Mouse (Mus musculus) kidney, embryonic 15.5 days (tissue): Measurements from ENCODE around the gene Nle1. TPM values are rescaled to one million over a fixed set of nuclear protein-coding genes. Genes with fewer than 3 reads are reported as not detected.

Experiments
- ATAC-seq: fragments of 200-750 bp; cut with Nextera tagmentation; replicated peaks from 2 replicates; pipeline ENCODE4 v1.8.0; 2017; ENCODE audit warnings: moderate TSS enrichment; ENCODE audit not compliant: low FRiP score
- H3K27ac ChIP-seq: fragments of 300-500 bp; sonication (generic); 2 replicates; pipeline ENCODE4 v1.5.1; 2015; ENCODE audit warnings: mild to moderate bottlenecking, inconsistent platforms
- H3K27me3 ChIP-seq: fragments of 300-500 bp; sonication (generic); 2 replicates; pipeline ENCODE4 v1.6.1; 2015; ENCODE audit warnings: inconsistent platforms
- H3K36me3 ChIP-seq: fragments of 300-500 bp; sonication (generic); 2 replicates; pipeline ENCODE4 v1.6.1; 2015; ENCODE audit warnings: inconsistent platforms
- H3K4me1 ChIP-seq: fragments of 300-500 bp; sonication (generic); 2 replicates; pipeline ENCODE4 v1.6.1; 2015; ENCODE audit warnings: inconsistent platforms
- H3K4me2 ChIP-seq: fragments of 300-500 bp; sonication (generic); 2 replicates; pipeline ENCODE4 v1.6.1; 2015; ENCODE audit warnings: moderate library complexity, mild to moderate bottlenecking, inconsistent platforms
- H3K4me3 ChIP-seq: fragments of 300-500 bp; sonication (generic); replicated peaks from 2 replicates; pipeline ENCODE4 v1.5.1; 2015; ENCODE audit warnings: mild to moderate bottlenecking, inconsistent platforms
- H3K9ac ChIP-seq: fragments of 300-500 bp; sonication (generic); 2 replicates; pipeline ENCODE4 v1.6.1; 2015; ENCODE audit warnings: mild to moderate bottlenecking, inconsistent platforms
- H3K9me3 ChIP-seq: fragments of 300-500 bp; sonication (generic); replicated peaks from 2 replicates; pipeline ENCODE4 v1.6.1; 2016; ENCODE audit warnings: inconsistent platforms
- WGBS: fragments of 180-500 bp; shearing (Covaris S2); methylation state at CpG from one replicate; pipeline ENCODE4 v1.1.7; 2015; ENCODE audit warnings: mixed read lengths; 5-methylcytosine and 5-hydroxymethylcytosine counted together
- polyA plus RNA-seq: library from polyadenylated mRNA; unstranded; fragments of >200 nt; fragmentation: Nextera tagmentation; extraction: Ambion mirVana; gene quantifications from 2 replicates; pipeline ENCODE4 v1.2.1, GENCODE M21; 2015

The Nle1 gene
- polyA plus RNA-seq: 34.9 and 40.0 TPM in 2 replicates

GRCm38 (mm10) chr11:82907651-82908607 is at the start of gene Nle1:
Gene Nle1, minus strand, starts transcription at chr11:82908411.
- Histone ChIP-seq H3K36me3 (peaks cover 40% of the 10 kb centered on the region), H3K27me3 (peaks cover 22% of the 10 kb centered on the region; the same call in 1 of the 2 replicates), H3K4me1 (peaks cover 12% of the 10 kb centered on the region), H3K9me3 (no peaks in the 10 kb centered on the region), H3K4me2 (peak within 1 kb of the TSS; percentile 89), H3K4me3 (peak within 1 kb of the TSS; percentile 79), H3K9ac (peak within 1 kb of the TSS; percentile 75), H3K27ac (no peak within 1 kb of the TSS)
- ATAC-seq: peak; percentile 75
- 1% methylated on average over 73 of the region's 73 CpGs for WGBS

GRCm38 (mm10) chr11:82956925-82957324 is 48.7 kb upstream of the Nle1 start:
- Histone ChIP-seq H3K27me3 (peaks cover 45% of the 10 kb centered on the region), H3K9me3 (no peaks in the 10 kb centered on the region), H3K36me3 (no peaks in the 10 kb centered on the region), H3K9ac (no peak overlapping the region), H3K4me1 (peaks cover 4% of the 10 kb centered on the region; the same call in 1 of the 2 replicates), H3K4me2 (no peak overlapping the region), H3K27ac (no peak overlapping the region), H3K4me3 (no peak overlapping the region)
- no peak for ATAC-seq
- WGBS: 80% methylated on average over 10 of the region's 10 CpGs

- H3K36me3 ChIP-seq: no peaks in the 10 kb centered on the region
- no peaks in the 10 kb centered on the region for H3K9me3 ChIP-seq
- WGBS: 78% methylated on average over 6 of the region's 6 CpGs
- no peak overlapping the region for H3K4me3 ChIP-seq
- H3K4me1 ChIP-seq: peaks cover 10% of the 10 kb centered on the region
- no peak for ATAC-seq
- peaks cover 57% of the 10 kb centered on the region for H3K27me3 ChIP-seq
- no peak overlapping the region for H3K9ac ChIP-seq
- no peak overlapping the region for H3K4me2 ChIP-seq
- H3K27ac ChIP-seq: no peak overlapping the region
Observed at GRCm38 (mm10) chr11:82954631-82955030, 46.4 kb upstream of the Nle1 start.

GRCm38 (mm10) chr11:82952612-82953542 is 44.7 kb upstream of the Nle1 start:
- H3K36me3 ChIP-seq: no peaks in the 10 kb centered on the region
- H3K9ac ChIP-seq: no peak overlapping the region
- peaks cover 60% of the 10 kb centered on the region for H3K27me3 ChIP-seq
- peak overlapping the region; percentile 59; the same call in 1 of the 2 replicates for H3K27ac ChIP-seq
- peak overlapping the region; percentile 51 for H3K4me2 ChIP-seq
- peaks cover 10% of the 10 kb centered on the region for H3K4me1 ChIP-seq
- WGBS: 56% methylated on average over 9 of the region's 9 CpGs
- ATAC-seq: no peak
- H3K4me3 ChIP-seq: peak overlapping the region; percentile 37
- no peaks in the 10 kb centered on the region for H3K9me3 ChIP-seq

DNA sequence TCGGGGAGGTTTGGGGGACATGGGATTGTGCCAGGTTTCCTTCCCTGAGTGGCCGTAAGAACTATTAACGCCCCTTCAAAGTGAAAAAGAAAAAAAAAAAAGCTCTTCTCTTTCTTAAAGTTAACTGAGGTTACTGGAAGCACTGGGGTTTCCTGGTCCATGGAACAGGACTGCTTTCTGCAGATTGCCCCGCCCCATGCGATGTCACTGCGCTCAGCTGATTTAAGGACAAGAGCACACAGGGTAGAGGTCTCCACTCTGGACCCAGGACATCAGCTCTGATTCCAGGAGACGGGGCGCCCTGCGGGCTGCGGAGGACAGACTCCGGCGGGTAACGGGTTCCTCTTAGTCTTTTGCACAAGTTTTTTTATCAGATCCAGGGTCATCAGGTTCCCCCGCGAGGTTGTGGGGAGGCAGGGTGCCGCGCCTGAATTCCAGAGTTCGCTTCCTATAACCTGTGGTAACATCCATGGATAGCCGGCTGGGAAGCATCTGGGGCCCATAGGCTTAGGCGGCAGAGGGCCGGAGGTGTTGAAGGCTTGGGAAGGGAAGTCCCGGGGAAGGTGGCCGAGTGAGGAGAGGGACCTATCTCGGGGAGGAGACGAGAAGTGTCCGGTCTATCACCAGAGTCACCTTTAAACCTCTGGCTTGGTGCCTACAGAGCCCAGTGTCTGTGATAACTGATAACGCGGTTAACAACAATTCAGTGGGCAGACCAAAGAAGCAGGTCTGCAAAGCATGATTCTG is 43.8 kb upstream of the Nle1 start:
- ATAC-seq: no peak
- Histone ChIP-seq H3K27me3 (peaks cover 64% of the 10 kb centered on the region), H3K27ac (peak overlapping the region; percentile 76), H3K4me3 (peak overlapping the region; percentile 37), H3K9me3 (no peaks in the 10 kb centered on the region), H3K9ac (no peak overlapping the region), H3K4me1 (peaks cover 10% of the 10 kb centered on the region), H3K4me2 (peak overlapping the region; percentile 51), H3K36me3 (no peaks in the 10 kb centered on the region)
- 7% methylated on average over 28 of the region's 28 CpGs for WGBS

DNA sequence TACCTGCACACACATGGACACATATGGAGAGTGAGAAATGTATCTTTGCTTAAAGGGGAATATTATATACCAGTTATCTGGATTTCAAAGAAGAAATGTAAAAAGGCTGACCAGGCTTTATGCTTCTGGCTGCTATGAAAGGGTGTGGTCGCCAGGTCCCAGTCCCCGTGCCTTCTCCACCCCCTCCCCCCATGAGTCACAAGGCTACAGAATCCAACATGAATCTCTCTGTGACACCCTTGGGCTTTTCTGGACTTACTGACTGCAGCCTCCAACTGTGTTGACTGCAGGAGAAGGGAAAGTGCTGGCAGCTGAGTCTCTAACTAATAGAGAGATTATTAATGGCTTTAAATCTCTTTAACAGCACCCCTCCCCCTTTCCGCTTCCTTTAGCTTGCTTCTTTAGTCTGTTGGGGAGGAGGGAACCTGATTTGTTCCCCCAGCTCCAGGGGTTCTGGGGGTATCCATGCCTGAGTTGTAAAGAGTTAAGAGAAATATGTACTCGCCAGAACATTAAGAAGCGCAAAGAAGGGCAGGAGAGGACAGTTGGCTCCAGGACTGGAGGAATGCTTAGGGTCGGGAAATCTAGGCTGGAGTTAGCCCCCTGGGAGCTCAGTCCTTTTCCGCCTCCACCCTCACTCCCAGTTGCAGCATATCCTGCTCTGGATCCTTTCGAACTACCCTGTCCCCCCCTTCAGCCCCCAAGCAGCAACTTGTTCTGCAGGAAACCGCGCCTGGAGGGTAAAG is 42.7 kb upstream of the Nle1 start, which contains the start of gene Slfn5:
Gene Slfn5 (plus strand): TSS at position 614 of the 746 bp plus-strand sequence.
- Histone ChIP-seq H3K27me3 (peaks cover 63% of the 10 kb centered on the region), H3K36me3 (no peaks in the 10 kb centered on the region), H3K4me2 (peak within 1 kb of the TSS; percentile 51), H3K4me1 (peaks cover 10% of the 10 kb centered on the region), H3K4me3 (peak within 1 kb of the TSS; percentile 37), H3K9ac (no peak within 1 kb of the TSS), H3K27ac (peak within 1 kb of the TSS; percentile 76), H3K9me3 (no peaks in the 10 kb centered on the region)
- WGBS: 5% methylated on average over 10 of the region's 10 CpGs
- ATAC-seq: peak; percentile 66; the same call in 1 of the 2 replicates

- no peak overlapping the region for H3K9ac ChIP-seq
- H3K4me1 ChIP-seq: peaks cover 10% of the 10 kb centered on the region
- no peak overlapping the region for H3K4me2 ChIP-seq
- ATAC-seq: no peak
- H3K9me3 ChIP-seq: no peaks in the 10 kb centered on the region
- H3K27me3 ChIP-seq: peaks cover 55% of the 10 kb centered on the region
- no peaks in the 10 kb centered on the region for H3K36me3 ChIP-seq
- 70% methylated on average over 9 of the region's 9 CpGs for WGBS
- no peak overlapping the region for H3K4me3 ChIP-seq
- no peak overlapping the region for H3K27ac ChIP-seq
Observed at GRCm38 (mm10) chr11:82949036-82949435, 40.8 kb upstream of the Nle1 start.

DNA sequence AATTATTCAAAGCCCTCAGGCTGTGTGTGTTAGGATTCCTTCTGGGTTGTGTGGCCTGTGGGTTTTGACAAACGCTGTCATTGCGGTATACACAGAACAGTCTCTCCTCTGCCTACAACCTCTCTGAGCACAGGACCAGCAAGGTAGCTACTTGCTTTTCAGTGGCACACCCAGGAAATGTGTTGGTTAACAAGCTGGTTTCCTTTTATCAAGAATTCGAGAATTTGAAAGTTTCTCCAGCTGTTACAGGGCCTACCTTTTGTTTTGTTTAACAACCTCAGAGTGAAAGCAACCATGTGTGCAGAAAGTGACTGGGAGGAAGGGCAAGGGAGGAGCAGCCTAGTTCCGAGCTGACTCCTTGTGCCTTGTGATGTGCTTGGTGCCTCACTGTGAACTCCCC is 39.2 kb upstream of the Nle1 start:
- Histone ChIP-seq H3K4me3 (no peak overlapping the region), H3K4me2 (no peak overlapping the region), H3K27ac (no peak overlapping the region), H3K4me1 (peaks cover 10% of the 10 kb centered on the region), H3K27me3 (peaks cover 48% of the 10 kb centered on the region), H3K9ac (no peak overlapping the region), H3K36me3 (no peaks in the 10 kb centered on the region), H3K9me3 (no peaks in the 10 kb centered on the region)
- 54% methylated on average over 4 of the region's 4 CpGs for WGBS
- no peak for ATAC-seq

GRCm38 (mm10) chr11:82945636-82946035 is 37.4 kb upstream of the Nle1 start:
- H3K27me3 ChIP-seq: peaks cover 40% of the 10 kb centered on the region
- H3K4me1 ChIP-seq: no peaks in the 10 kb centered on the region; the same call in 1 of the 2 replicates
- H3K4me2 ChIP-seq: no peak overlapping the region
- no peaks in the 10 kb centered on the region for H3K36me3 ChIP-seq
- ATAC-seq: no peak
- no peaks in the 10 kb centered on the region for H3K9me3 ChIP-seq
- no peak overlapping the region for H3K4me3 ChIP-seq
- H3K27ac ChIP-seq: no peak overlapping the region
- no peak overlapping the region for H3K9ac ChIP-seq
- 76% methylated on average over 2 of the region's 2 CpGs for WGBS

DNA sequence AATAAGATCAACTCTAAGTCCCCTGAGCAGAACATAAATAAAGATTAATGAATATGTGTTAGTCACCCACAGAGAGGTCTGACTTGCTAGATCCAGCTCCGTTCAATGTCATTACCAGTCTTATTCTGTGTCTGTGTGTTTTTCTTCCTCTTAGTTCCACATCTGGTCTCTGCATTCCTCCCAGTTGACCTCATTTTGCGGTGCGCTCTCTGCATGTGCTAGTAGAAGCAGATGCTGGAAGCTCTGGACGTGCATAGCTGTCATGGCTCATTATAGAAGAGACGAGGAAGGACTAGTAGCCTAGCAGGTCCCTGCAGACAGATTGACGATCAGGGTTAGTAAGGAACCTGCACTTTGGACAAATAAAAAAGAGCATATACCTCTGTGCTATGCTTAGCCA is 35.1 kb upstream of the Nle1 start:
- H3K9ac ChIP-seq: no peak overlapping the region
- H3K27ac ChIP-seq: no peak overlapping the region
- H3K4me2 ChIP-seq: no peak overlapping the region
- no peaks in the 10 kb centered on the region for H3K4me1 ChIP-seq
- no peak overlapping the region for H3K4me3 ChIP-seq
- H3K36me3 ChIP-seq: no peaks in the 10 kb centered on the region
- H3K9me3 ChIP-seq: no peaks in the 10 kb centered on the region
- 59% methylated on average over 6 of the region's 6 CpGs for WGBS
- no peak for ATAC-seq
- H3K27me3 ChIP-seq: peaks cover 46% of the 10 kb centered on the region
